Mouse (Mus musculus) MEL (cell line): ENCODE measurements around the gene Smurf1.

Experiments
- BHLHE40 ChIP-seq: IDR thresholded peaks from 2 replicates; pipeline ENCODE4 v1.6.1; 2012; ENCODE audit warnings: low read depth, mild to moderate bottlenecking, inconsistent platforms, low read length, improper control_type of control experiment, borderline replicate concordance
- CTCF ChIP-seq, 3 experiments: IDR thresholded peaks in 2 of 3; conservative IDR thresholded peaks in 1 of 3; 2 replicates each; pipeline ENCODE4 v1.5.1; 2011 to 2012; ENCODE audit warnings: low read length in 3 of 3, low read depth in 2 of 3, mild to moderate bottlenecking in 2 of 3, improper control_type of control experiment in 1 of 3, inconsistent platforms in 1 of 3, mixed read lengths in 1 of 3, moderate library complexity in 1 of 3; ENCODE audit not compliant: control insufficient read depth in 1 of 3, insufficient read depth in 1 of 3, poor library complexity in 1 of 3, severe bottlenecking in 1 of 3
- EP300 ChIP-seq, 2 experiments: IDR thresholded peaks; 2 replicates each; pipeline ENCODE4 v1.6.1; 2011; ENCODE audit warnings: improper control_type of control experiment in 2 of 2, low read length in 2 of 2, low read depth in 1 of 2, mild to moderate bottlenecking in 1 of 2
- MYC ChIP-seq: IDR thresholded peaks from 2 replicates; pipeline ENCODE4 v1.6.1; 2011; ENCODE audit warnings: low read depth, mild to moderate bottlenecking, low read length, improper control_type of control experiment, moderate library complexity
- POLR2AphosphoS2 ChIP-seq: IDR thresholded peaks from 2 replicates; pipeline ENCODE4 v1.6.1; 2011; ENCODE audit warnings: low read length, improper control_type of control experiment
- USF1 ChIP-seq: IDR thresholded peaks from 2 replicates; pipeline ENCODE4 v1.6.1; 2014; ENCODE audit warnings: low read depth, mild to moderate bottlenecking, inconsistent platforms, low read length, improper control_type of control experiment, moderate library complexity

DNA sequence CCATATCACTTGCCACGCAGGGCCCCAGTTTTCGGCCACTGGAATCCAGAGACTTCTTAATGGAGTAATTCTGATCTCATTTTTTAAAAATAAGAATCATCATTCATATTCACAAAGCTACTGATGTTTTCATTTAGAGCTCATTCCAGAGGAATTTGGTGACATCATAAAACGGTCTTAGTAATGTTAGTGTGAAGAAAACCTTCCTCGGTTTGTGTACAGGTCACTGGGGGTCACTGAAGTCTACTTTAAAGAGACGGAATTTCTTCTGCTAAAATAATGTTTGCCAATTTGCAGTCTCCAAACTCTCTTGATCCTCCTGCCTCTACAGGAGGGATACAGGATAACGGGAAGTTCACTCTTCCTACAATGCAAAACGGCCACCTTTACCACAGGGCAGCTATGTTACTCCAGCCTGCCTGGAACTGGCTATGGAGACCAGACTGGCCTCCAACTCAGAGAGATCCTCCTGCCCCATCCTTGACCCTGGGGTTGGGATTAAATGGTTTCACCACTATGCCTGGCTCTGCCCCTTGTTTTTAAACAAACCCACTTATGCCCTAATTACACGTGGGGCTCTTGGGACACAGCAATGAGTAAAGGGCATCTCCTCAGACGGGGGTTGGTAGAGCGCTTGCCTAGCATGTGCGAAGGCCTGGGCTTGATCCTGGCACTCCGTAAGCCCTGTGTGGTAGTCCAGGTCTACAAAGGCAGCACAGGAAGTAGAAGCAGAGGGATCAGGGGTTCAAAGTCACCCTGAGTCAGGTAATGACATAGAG is 61.1 kb downstream of the Smurf1 start:
- TF ChIP-seq POLR2AphosphoS2 (no peak), USF1 (no peak), CTCF (IDR thresholded peaks at IDR 0.05 in 2 of 3, conservative IDR thresholded peaks at IDR 0.05 in 1 of 3; ENCODE audit: control insufficient read depth in 1 of 3, insufficient read depth in 1 of 3, low read depth in 2 of 3, low read length in 3 of 3, poor library complexity in 1 of 3, severe bottlenecking in 1 of 3) (no peak), BHLHE40 (no peak), EP300 (IDR thresholded peaks at IDR 0.05; ENCODE audit: low read depth in 1 of 2, low read length in 2 of 2) (no peak), MYC (no peak)
